18 mouse cellular contexts compared by ENCODE assay signal in the genomic region with DNA sequence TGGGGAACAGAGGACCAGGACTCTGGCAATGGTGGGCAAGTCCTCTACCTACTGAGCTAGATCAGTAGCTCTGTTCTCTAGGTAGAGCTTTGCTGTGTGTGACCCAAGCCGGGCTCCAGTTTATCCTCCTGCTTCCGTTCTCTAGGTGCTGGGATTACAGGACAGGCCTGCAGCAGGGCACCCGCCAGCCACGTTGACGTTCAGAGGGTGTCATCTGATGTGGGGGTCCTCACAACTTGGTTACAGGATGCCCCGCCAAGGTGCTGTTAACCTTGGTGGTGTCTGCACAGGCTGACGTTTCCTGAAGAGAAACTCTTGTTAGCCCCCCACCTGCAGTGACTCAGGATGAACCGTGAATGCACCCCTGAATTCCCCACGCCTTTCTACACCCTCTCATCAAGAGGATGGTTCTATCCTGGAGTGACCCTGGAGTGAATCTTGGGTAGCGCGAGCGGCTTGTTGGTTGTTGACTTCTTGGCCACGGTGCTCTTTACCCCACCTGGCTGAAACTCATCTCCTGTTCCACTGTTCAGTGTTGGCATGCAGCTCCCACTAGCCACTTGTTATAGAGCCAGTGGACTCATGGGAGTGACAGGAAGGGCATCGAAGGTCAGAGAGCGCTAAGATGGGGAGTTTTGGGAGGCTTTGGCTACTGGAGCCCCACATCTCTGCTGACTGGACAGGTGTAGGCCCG.
DNase-seq lines count a peak whose midpoint lies in the region; ATAC-seq and TF ChIP-seq lines count a peak whose summit lies in the region.
"Had no signal": no experiment of that assay in that cellular context is flagged by ENCODE, and none has a peak within 500 bp of the region (broad histone marks: within the 10 kb centered on the region; RNA-seq: fewer than 3 reads in every experiment).

No protein-coding gene starts in this region.

- intact Hi-C loops in heart, postnatal 25 days (cut with DNase I): loop anchor here (2.0 kb wide), 1 partner anchor 15 kb away; no protein-coding TSS in a partner anchor

- H3K27ac ChIP-seq in heart, embryonic 10.5 days: peak overlapping the region; percentile 73
- H3K27ac ChIP-seq in layer of hippocampus, adult 2 months: peak overlapping the region; percentile 78
- H3K27ac ChIP-seq in heart, embryonic 16.5 days (ENCODE audit: low read length): peak overlapping the region; percentile 86
- H3K27ac ChIP-seq in intestine, embryonic 16.5 days (ENCODE audit: low read length): no peak overlapping the region
- H3K27ac ChIP-seq: liver, embryonic 13.5 days; midbrain, embryonic 15.5 days had no signal

- H3K9ac ChIP-seq in heart, embryonic 16.5 days (ENCODE audit: low read length): no peak overlapping the region; the same call in none of the 2 replicates
- H3K9ac ChIP-seq in intestine, embryonic 16.5 days (ENCODE audit: low read depth, low read length): no peak overlapping the region; the same call in 1 of the 2 replicates
- H3K9ac ChIP-seq: embryonic facial prominence, embryonic 13.5 days; forebrain, embryonic 15.5 days; liver, embryonic 13.5 days; midbrain, embryonic 15.5 days had no signal

- WGBS in heart, embryonic 10.5 days: 80% methylated on average over 16 of the region's 16 CpGs
- WGBS in heart, embryonic 16.5 days: 78% methylated on average over 16 of the region's 16 CpGs
- WGBS in intestine, embryonic 16.5 days: 87% methylated on average over 16 of the region's 16 CpGs

- DNase-seq in adrenal gland, postnatal 14 days: peak; percentile 45
- no peak for DNase-seq in adrenal gland, postnatal 25 days
- DNase-seq in heart, embryonic 10.5 days (ENCODE audit: low spot score): no peak
- DNase-seq in heart, postnatal 25 days (ENCODE audit: low spot score): no peak
- no peak for DNase-seq in layer of hippocampus, adult 2 months (ENCODE audit: low spot score in 2 of 2)
- DNase-seq in layer of hippocampus, adult 9-10 months (ENCODE audit: low spot score): no peak
- DNase-seq: cerebellum, adult 18-20 months; layer of hippocampus, adult 9-11 months; liver, embryonic 13.5 days; right cerebral cortex, postnatal 25 days; thymus, postnatal 4 days had no signal

- no peaks in the 10 kb centered on the region for H3K9me3 ChIP-seq in heart, embryonic 10.5 days
- no peaks in the 10 kb centered on the region for H3K9me3 ChIP-seq in heart, embryonic 16.5 days (replicated peaks; ENCODE audit: control insufficient read depth, low read length)
- H3K9me3 ChIP-seq in intestine, embryonic 16.5 days (ENCODE audit: control insufficient read depth, low read length): no peaks in the 10 kb centered on the region
- H3K9me3 ChIP-seq: embryonic facial prominence, embryonic 13.5 days; forebrain, embryonic 15.5 days; liver, embryonic 13.5 days; midbrain, embryonic 15.5 days had no signal

- H3K4me3 ChIP-seq in heart, embryonic 10.5 days: no peak overlapping the region
- no peak overlapping the region for H3K4me3 ChIP-seq in layer of hippocampus, adult 2 months
- H3K4me3 ChIP-seq in heart, embryonic 16.5 days (ENCODE audit: low read length): no peak overlapping the region
- H3K4me3 ChIP-seq in intestine, embryonic 16.5 days (ENCODE audit: low read length): no peak overlapping the region
- H3K4me3 ChIP-seq: embryonic facial prominence, embryonic 13.5 days; forebrain, embryonic 15.5 days; liver, embryonic 13.5 days; midbrain, embryonic 15.5 days had no signal

- ATAC-seq in heart, embryonic 16.5 days (replicated peaks; ENCODE audit: extremely low read depth, insufficient read depth, low FRiP score): no peak
- ATAC-seq in intestine, embryonic 16.5 days: no peak
- ATAC-seq: forebrain, embryonic 15.5 days; inflammation-experienced regulatory T-cells, adult 6 months; midbrain, embryonic 15.5 days had no signal

- TF ChIP-seq CTCF in layer of hippocampus, adult 2 months (conservative IDR thresholded peaks at IDR 0.05): no peak

- no peaks in the 10 kb centered on the region for H3K36me3 ChIP-seq in heart, embryonic 10.5 days
- H3K36me3 ChIP-seq in heart, embryonic 16.5 days (ENCODE audit: control insufficient read depth, insufficient read depth): peaks cover 3% of the 10 kb centered on the region; the same call in 1 of the 2 replicates
- no peaks in the 10 kb centered on the region for H3K36me3 ChIP-seq in intestine, embryonic 16.5 days (ENCODE audit: control insufficient read depth, insufficient read depth, low read length)
- H3K36me3 ChIP-seq: embryonic facial prominence, embryonic 13.5 days; forebrain, embryonic 15.5 days; liver, embryonic 13.5 days; midbrain, embryonic 15.5 days had no signal

- H3K27me3 ChIP-seq in heart, embryonic 10.5 days (ENCODE audit: insufficient read depth, poor library complexity, severe bottlenecking): no peaks in the 10 kb centered on the region
- H3K27me3 ChIP-seq in heart, embryonic 16.5 days (ENCODE audit: control insufficient read depth, insufficient read depth, low read length): no peaks in the 10 kb centered on the region
- H3K27me3 ChIP-seq in intestine, embryonic 16.5 days (replicated peaks; ENCODE audit: control insufficient read depth, insufficient read depth, low read length): no peaks in the 10 kb centered on the region
- H3K27me3 ChIP-seq: CH12.LX; embryonic facial prominence, embryonic 13.5 days; forebrain, embryonic 15.5 days; liver, embryonic 13.5 days; midbrain, embryonic 15.5 days had no signal

- H3K4me1 ChIP-seq in heart, embryonic 10.5 days: peaks cover 63% of the 10 kb centered on the region
- H3K4me1 ChIP-seq in heart, embryonic 16.5 days (ENCODE audit: control insufficient read depth, insufficient read depth, low read length): peaks cover 71% of the 10 kb centered on the region
- peaks cover 53% of the 10 kb centered on the region for H3K4me1 ChIP-seq in intestine, embryonic 16.5 days (ENCODE audit: control insufficient read depth, insufficient read depth, low read length)

- no peak overlapping the region for H3K4me2 ChIP-seq in heart, embryonic 16.5 days (ENCODE audit: low read depth, low read length)
- H3K4me2 ChIP-seq in intestine, embryonic 16.5 days (ENCODE audit: low read depth, low read length): no peak overlapping the region
- H3K4me2 ChIP-seq: embryonic facial prominence, embryonic 13.5 days; forebrain, embryonic 15.5 days; liver, embryonic 13.5 days; midbrain, embryonic 15.5 days had no signal
